Mouse (Mus musculus): Measurements from ENCODE around the gene Prss44. TPM values are rescaled to one million over a fixed set of nuclear protein-coding genes. Genes with fewer than 3 reads are reported as not detected.
A peak's percentile ranks its signal among the peaks of the same experiment; 100 is the strongest.
"Not testable (repeated sequence)": the region's sequence is repeated elsewhere in the genome, so short reads cannot be mapped to it uniquely, and the experiment has no call there.

The Prss44 gene
- total RNA-seq (2021): not detected in 2 replicates
- long read RNA-seq, experiment 1: 0 reads
- long read RNA-seq, experiment 2: 0 reads

- no peak for DNase-seq
Observed at GRCm38 (mm10) chr9:110813789-110814188, at the start of gene Prss44. TSS of gene Prss44 (plus strand) at chr9:110813994.

- no peak for DNase-seq
Observed at GRCm38 (mm10) chr9:110772336-110772735, 41.5 kb upstream of the Prss44 start.

DNA sequence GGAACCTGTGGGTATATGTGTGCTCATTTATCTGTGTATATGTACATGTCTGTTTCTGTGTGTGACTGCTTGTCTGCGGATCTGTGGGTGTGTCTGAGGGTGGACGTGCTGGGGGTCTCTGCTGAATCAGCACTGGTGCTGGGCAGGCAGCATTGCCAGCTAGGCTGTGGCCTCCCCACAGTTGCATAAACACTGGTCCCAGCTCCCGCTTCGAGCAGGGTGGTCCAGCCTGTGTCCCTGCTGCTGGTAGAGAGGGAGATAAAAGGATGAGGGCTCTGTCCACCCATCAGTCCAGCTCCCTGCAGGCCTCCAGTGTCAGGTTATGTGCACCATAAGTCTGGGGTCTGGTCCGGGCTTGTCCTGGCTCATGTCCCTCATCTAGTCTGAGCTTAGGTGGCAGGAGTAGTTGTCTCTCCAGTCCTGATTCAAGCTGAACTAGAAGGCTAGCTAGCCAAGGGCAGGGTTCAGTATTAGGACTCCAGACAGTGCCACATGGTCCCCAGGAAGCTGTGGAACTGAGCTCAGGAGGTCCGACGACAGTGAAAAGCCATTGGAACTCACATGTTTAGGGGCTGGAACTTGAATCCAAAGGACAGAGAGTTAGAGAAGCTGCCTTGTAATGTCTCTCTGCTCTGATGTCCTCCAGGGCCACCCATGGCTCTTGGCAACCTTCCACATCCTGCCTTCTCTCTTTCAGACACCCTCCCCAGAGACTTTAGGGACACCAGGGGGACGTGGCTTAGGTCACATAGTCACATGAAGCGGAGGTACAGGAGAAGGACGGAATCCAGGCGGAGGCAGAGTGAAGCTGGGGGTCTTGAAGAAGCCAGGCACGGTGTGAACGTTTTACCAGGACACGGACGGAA, 39.2 kb upstream of the Prss44 start:
- DNase-seq: no peak

- DNase-seq: no peak
Observed at GRCm38 (mm10) chr9:110775269-110776022, 38.3 kb upstream of the Prss44 start.

DNA sequence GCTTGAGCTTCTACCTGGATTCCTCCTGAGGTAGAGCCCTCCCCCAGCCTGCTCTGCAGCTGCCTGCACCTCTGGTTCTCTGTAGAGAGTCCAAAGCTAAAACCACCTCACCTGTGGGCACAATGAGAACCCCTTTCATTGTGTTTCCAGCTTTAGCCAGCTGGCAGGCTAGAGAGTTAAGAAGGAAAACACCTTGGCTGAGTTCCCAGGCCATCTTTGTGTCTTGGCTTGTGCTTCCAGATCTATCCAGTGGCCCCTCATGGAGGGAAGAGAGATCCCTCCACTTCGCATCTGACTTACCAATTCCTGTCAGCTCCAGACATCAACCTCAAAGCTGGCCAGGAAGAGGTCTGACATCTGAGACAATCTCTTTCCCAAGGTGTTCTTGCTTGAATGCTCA, 35.7 kb upstream of the Prss44 start:
- DNase-seq: no peak

- no peak for DNase-seq
Observed at GRCm38 (mm10) chr9:110778559-110778958, 35.2 kb upstream of the Prss44 start.

GRCm38 (mm10) chr9:110779242-110779913, 34.4 kb upstream of the Prss44 start:
- DNase-seq: peak; percentile 31

GRCm38 (mm10) chr9:110781256-110781721, 32.5 kb upstream of the Prss44 start:
- peak; percentile 98 for DNase-seq

DNA sequence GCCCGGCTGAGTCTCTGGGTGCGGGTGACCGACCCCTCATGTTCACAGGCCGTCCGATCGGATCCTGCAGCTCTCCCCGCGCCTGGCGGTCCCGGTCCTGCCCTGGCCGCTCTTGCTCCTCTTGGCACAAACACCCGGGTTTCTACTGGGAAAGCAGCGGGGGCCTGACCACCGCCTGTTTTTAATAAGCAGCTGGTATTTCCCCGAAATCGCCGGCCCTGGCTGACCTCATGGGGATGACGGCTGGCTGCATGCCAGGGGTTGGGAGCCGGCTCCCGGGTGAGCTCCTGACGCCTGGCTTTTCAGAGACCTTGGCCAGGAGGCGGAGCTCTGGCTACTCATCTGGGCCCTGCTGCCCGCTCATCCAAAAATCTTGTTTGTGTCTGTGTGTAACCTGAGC, 32.1 kb upstream of the Prss44 start:
- DNase-seq: peak; percentile 94

DNA sequence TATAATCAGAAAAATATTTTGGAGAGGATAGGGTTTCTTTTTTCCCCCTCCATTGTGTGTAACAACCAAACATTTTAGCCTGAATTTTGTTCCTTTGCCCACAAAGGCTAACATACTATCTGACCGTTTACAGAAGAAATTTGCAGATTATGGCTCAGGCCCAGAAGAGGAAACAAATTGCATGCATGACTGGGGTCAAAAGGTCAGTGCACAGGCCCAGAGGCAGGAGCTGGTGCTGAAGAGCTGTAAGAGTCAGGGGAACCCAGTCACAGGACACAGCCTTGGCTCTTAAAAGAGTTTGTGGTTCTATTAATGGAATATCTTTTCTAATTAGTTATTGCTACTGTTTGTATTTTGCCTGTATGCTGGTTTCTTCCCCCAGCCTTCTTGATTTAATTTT, 30.2 kb upstream of the Prss44 start:
- no peak for DNase-seq

GRCm38 (mm10) chr9:110788169-110788568, 25.6 kb upstream of the Prss44 start:
- DNase-seq: no peak

GRCm38 (mm10) chr9:110790462-110790861, 23.3 kb upstream of the Prss44 start:
- no peak for DNase-seq

- DNase-seq: no peak
Observed at GRCm38 (mm10) chr9:110797013-110797412, 16.8 kb upstream of the Prss44 start.

DNA sequence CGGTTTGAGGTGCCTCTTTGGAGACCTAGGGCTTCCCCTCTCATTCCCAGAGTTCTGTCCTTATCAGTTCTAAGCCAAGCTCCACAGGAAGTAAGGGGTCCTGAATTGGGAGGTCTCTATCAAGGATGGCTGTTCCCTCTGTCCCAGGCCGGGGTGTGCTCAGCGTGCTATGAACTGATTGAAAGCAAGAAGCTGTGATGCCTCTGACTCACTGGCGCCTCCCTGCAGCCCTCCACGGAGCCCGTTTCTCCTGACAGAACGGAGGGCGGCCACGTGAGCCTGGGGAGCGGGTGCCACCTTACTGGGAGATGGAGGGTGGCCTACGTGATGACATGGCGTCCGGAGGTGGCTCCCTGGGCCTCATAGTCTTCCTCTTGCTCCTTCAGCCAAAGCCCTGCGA, 15.9 kb upstream of the Prss44 start, which contains the start of gene Prss42:
Gene Prss42 (plus strand): TSS at position 301 of the 400 bp plus-strand sequence.
- DNase-seq: no peak

DNA sequence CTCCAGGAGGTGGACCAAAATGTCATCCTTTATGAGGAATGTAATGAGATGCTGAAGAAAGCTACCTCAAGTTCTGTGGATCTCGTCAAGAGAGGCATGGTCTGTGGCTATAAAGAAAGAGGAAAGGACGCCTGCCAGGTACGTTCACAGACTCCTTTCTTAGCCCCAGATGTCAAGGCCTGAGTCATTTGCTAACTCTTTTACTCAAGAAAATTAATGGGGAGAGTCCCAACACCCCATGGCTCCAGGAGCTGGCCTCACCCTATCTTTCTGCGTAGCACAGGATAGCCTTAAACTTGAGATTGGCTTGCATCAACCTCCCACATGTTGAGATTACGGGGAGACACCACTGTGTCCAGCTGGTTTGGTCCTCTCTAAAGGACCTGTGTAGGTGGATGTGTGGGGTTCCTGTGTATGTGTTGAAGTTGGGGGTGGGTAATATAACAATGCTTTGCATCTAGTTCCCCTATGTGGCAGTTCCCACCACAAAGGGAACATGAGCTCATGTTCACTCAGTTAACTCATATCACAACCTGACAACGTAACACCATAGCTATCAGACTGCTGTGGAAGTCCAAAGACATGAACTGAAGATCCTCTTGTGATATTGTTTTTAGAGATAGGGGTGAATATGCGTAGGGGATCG, 12.8 kb upstream of the Prss44 start:
- DNase-seq: no peak

DNA sequence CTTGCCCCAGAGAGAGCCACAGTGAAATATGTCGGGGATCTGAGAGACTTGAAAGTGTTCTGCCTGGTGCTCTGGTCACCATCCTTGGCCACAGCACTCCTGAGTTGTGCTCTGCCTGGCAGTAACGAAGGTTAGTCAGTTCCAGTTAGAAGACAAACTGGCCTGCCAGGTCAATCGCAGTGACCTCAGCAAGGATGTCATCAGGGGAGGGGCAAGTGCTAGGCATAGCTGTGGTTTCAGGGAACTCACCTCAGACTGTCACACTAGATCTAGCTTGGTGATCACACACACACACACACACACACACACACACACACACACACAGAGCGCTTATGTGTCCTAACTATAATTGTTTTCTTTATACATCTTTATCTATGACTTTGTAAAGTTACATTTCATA, 10.5 kb upstream of the Prss44 start:
- no peak for DNase-seq

- DNase-seq: no peak
Observed at GRCm38 (mm10) chr9:110810051-110810450, 3.7 kb upstream of the Prss44 start.

- DNase-seq: not testable (repeated sequence)
Observed at GRCm38 (mm10) chr9:110820546-110820945, 6.8 kb downstream of the Prss44 start.

DNA sequence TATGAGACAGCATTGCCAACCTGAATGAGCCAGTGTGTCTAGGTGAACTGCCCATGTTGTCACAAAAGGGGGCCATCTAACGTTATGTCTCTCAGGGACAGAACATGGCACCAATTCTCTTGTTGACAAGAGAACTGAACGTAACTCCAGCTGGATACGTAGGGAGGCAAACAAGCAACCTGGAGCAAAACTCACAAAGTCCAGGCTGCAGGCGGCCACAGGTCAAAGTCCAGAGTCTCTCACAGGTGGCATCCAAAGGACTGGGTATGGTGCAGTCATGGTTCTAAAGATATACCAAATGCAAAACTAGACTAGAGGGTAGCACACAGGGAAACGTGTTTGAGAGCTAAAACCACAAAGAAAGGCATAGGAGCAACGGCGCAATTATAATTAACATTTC, 7.6 kb downstream of the Prss44 start:
- no peak for DNase-seq

GRCm38 (mm10) chr9:110825426-110825825, 11.6 kb downstream of the Prss44 start:
- no peak for DNase-seq

- DNase-seq: no peak
Observed at GRCm38 (mm10) chr9:110825832-110826231, 12.0 kb downstream of the Prss44 start.

DNA sequence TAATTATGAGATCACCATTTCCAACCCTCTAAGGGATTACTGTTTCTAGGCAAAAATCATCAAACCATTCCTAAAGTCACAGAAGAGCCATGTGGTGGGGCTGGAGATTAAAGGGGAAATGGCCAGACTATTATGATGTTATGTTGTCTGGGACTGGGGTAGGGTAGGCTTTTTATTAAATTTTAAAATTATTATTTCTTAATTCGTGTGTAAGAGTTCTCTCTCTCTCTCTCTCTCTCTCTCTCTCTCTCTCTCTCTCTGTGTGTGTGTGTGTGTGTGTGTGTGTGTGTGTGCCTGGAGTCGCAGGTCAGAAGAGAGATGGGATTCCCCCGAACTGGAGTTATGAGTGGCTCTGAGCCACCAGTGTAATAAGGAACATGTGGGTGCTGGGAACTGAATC, 12.6 kb downstream of the Prss44 start, which contains the start of gene Prss43:
Gene Prss43 (plus strand): TSS at position 301 of the 400 bp plus-strand sequence.
- no peak for DNase-seq
